Mouse (Mus musculus) lung, postnatal 0 days (tissue): ENCODE data around the gene Grcc10.

Experiments used
- CTCF ChIP-seq: IDR thresholded peaks from 2 replicates; pipeline ENCODE4 v1.5.1; 2016; ENCODE audit warnings: antibody characterized with exemption, mild to moderate bottlenecking
- EP300 ChIP-seq: IDR thresholded peaks from 2 replicates; pipeline ENCODE4 v1.6.1; 2016; ENCODE audit warnings: antibody characterized with exemption, mild to moderate bottlenecking, control low read depth

DNA sequence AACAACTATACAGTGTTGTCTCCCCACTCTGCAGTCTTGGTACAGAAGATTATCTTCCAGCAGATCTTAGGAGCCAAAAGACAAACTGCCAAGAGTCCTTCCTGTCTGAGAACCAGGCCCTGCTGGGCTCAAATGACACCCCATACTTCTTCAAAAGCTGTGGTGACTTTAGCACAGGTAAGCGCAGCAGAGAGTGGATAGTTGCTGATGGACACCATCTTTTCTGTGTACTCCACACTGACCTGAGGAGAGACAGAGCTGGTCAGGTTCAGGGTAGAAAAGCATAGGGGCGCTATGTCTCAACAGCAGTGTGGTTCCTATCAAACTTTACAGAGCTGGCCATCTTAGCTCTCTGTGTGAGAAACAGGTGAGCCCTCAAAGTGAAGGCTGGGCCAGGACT is 36.8 kb downstream of the Grcc10 start:
- TF ChIP-seq CTCF (no peak), EP300 (no peak)
